Mouse (Mus musculus) liver, postnatal 0 days (tissue): Measurements from ENCODE around the gene Thsd7b. TPM values are rescaled to one million over a fixed set of nuclear protein-coding genes. Genes with fewer than 3 reads are reported as not detected.
A peak's percentile ranks its signal among the peaks of the same experiment; 100 is the strongest.

Experiments
- ATAC-seq: fragments of 200-750 bp; cut with Nextera tagmentation; 2 replicates; pipeline ENCODE4 v1.8.0; 2017; ENCODE audit warnings: mild to moderate bottlenecking, moderate library complexity
- DNase-seq: peaks from one replicate; pipeline ENCODE4 v3.0.0-alpha.2; 2016
- H3K27ac ChIP-seq: fragments of 300-500 bp; sonication (generic); 2 replicates; pipeline ENCODE4 v1.5.1; 2014; ENCODE audit warnings: antibody characterized with exemption, moderate library complexity, mild to moderate bottlenecking, low read depth
- H3K27me3 ChIP-seq: fragments of 300-500 bp; sonication (generic); 2 replicates; pipeline ENCODE4 v1.6.1; 2014; ENCODE audit warnings: low read length, control low read depth, mixed read lengths; ENCODE audit not compliant: insufficient read depth
- H3K36me3 ChIP-seq: fragments of 300-500 bp; sonication (generic); replicated peaks from 2 replicates; pipeline ENCODE4 v1.6.1; 2014; ENCODE audit warnings: mild to moderate bottlenecking, control low read depth, low read length, moderate library complexity, mixed read lengths; ENCODE audit not compliant: insufficient read depth
- H3K4me1 ChIP-seq: fragments of 300-500 bp; sonication (generic); 2 replicates; pipeline ENCODE4 v1.6.1; 2014; ENCODE audit warnings: antibody characterized with exemption, mild to moderate bottlenecking, control low read depth; ENCODE audit not compliant: insufficient read depth
- H3K4me2 ChIP-seq: fragments of 300-500 bp; sonication (generic); 2 replicates; pipeline ENCODE4 v1.6.1; 2014; ENCODE audit warnings: low read depth, mild to moderate bottlenecking, low read length, moderate library complexity, mixed read lengths
- H3K4me3 ChIP-seq: fragments of 300-500 bp; sonication (generic); 2 replicates; pipeline ENCODE4 v1.5.1; 2014; ENCODE audit warnings: low read depth, low read length
- H3K9ac ChIP-seq: fragments of 300-500 bp; sonication (generic); replicated peaks from 2 replicates; pipeline ENCODE4 v1.6.1; 2014; ENCODE audit warnings: mild to moderate bottlenecking, moderate library complexity
- H3K9me3 ChIP-seq: fragments of 300-500 bp; sonication (generic); 2 replicates; pipeline ENCODE4 v1.6.1; 2016; ENCODE audit warnings: mild to moderate bottlenecking, control low read depth, low read length, mixed read lengths
- CTCF ChIP-seq: sonication (generic); IDR thresholded peaks from 2 replicates; pipeline ENCODE4 v1.5.1; 2016; ENCODE audit warnings: antibody characterized with exemption, low read depth
- EP300 ChIP-seq: IDR thresholded peaks from 2 replicates; pipeline ENCODE4 v1.6.1; 2016; ENCODE audit warnings: antibody characterized with exemption, low read depth, mild to moderate bottlenecking
- WGBS: fragments of 180-500 bp; shearing (Covaris S2); extraction: QIAGEN DNeasy Blood & Tissue Kit; methylation state at CpG from one replicate; pipeline ENCODE4 v1.1.7; 2014; ENCODE audit not compliant: insufficient replicate concordance; 5-methylcytosine and 5-hydroxymethylcytosine counted together
- polyA plus RNA-seq: library from polyadenylated mRNA; unstranded; fragments of >200 nt; fragmentation: Nextera tagmentation; extraction: Ambion mirVana; gene quantifications from 2 replicates; pipeline ENCODE4 v1.2.1, GENCODE M21; 2015

The Thsd7b gene
- polyA plus RNA-seq, 1 experiment from 2014 or later, result 0.09 TPM

GRCm38 (mm10) chr1:129658045-129658444 lies 384.9 kb downstream of the Thsd7b start:
- TF ChIP-seq EP300 (no peak), CTCF (no peak)
- Histone ChIP-seq H3K9ac (no peak overlapping the region), H3K4me3 (no peak overlapping the region), H3K36me3 (no peaks in the 10 kb centered on the region), H3K4me1 (no peaks in the 10 kb centered on the region), H3K27me3 (no peaks in the 10 kb centered on the region), H3K27ac (no peak overlapping the region), H3K4me2 (no peak overlapping the region), H3K9me3 (no peaks in the 10 kb centered on the region)
- DNase-seq (no peak), ATAC-seq (no peak)
- 15% methylated on average over 3 of the region's 3 CpGs for WGBS

GRCm38 (mm10) chr1:129675878-129676277 lies 402.8 kb downstream of the Thsd7b start:
- no peak overlapping the region for H3K4me3 ChIP-seq
- ATAC-seq (no peak), DNase-seq (no peak)
- H3K4me2 ChIP-seq, result no peak overlapping the region
- H3K27ac ChIP-seq, result no peak overlapping the region
- TF ChIP-seq EP300 (no peak), CTCF (no peak)
- H3K4me1 ChIP-seq, result no peaks in the 10 kb centered on the region
- no peaks in the 10 kb centered on the region for H3K27me3 ChIP-seq
- no peak overlapping the region for H3K9ac ChIP-seq
- H3K9me3 ChIP-seq, result no peaks in the 10 kb centered on the region
- WGBS, result 72% methylated on average over 1 of the region's 1 CpGs
- no peaks in the 10 kb centered on the region for H3K36me3 ChIP-seq

GRCm38 (mm10) chr1:129678851-129679250 lies 405.7 kb downstream of the Thsd7b start:
- no peaks in the 10 kb centered on the region for H3K27me3 ChIP-seq
- H3K4me1 ChIP-seq, result no peaks in the 10 kb centered on the region
- H3K36me3 ChIP-seq, result no peaks in the 10 kb centered on the region
- no peak overlapping the region for H3K9ac ChIP-seq
- DNase-seq (no peak), ATAC-seq (no peak)
- H3K9me3 ChIP-seq, result no peaks in the 10 kb centered on the region
- WGBS, result 52% methylated on average over 4 of the region's 4 CpGs
- TF ChIP-seq EP300, result no peak
- TF ChIP-seq CTCF, result no peak
- no peak overlapping the region for H3K4me3 ChIP-seq
- H3K27ac ChIP-seq, result no peak overlapping the region
- H3K4me2 ChIP-seq, result no peak overlapping the region

GRCm38 (mm10) chr1:129705701-129706100 lies 432.6 kb downstream of the Thsd7b start:
- WGBS, result 76% methylated on average over 1 of the region's 1 CpGs
- no peak for TF ChIP-seq CTCF
- H3K4me2 ChIP-seq, result no peak overlapping the region

GRCm38 (mm10) chr1:129712706-129713105 lies 439.6 kb downstream of the Thsd7b start:
- Histone ChIP-seq H3K27me3 (no peaks in the 10 kb centered on the region), H3K36me3 (no peaks in the 10 kb centered on the region), H3K4me3 (no peak overlapping the region), H3K9me3 (no peaks in the 10 kb centered on the region), H3K27ac (no peak overlapping the region), H3K9ac (no peak overlapping the region), H3K4me2 (no peak overlapping the region), H3K4me1 (no peaks in the 10 kb centered on the region)
- WGBS, result 81% methylated on average over 3 of the region's 3 CpGs
- DNase-seq (no peak), ATAC-seq (no peak)
- TF ChIP-seq CTCF (no peak), EP300 (no peak)

More at GRCm38 (mm10) chr1:129705701-129706100, 432.6 kb downstream of the Thsd7b start:
- Histone ChIP-seq H3K9me3 (no peaks in the 10 kb centered on the region), H3K36me3 (no peaks in the 10 kb centered on the region), H3K9ac (no peak overlapping the region), H3K4me1 (no peaks in the 10 kb centered on the region), H3K27me3 (no peaks in the 10 kb centered on the region), H3K4me3 (no peak overlapping the region), H3K27ac (no peak overlapping the region)
- ATAC-seq (no peak), DNase-seq (no peak)

GRCm38 (mm10) chr1:129713571-129713970 lies 440.5 kb downstream of the Thsd7b start:
- no peak overlapping the region for H3K4me2 ChIP-seq
- DNase-seq (no peak), ATAC-seq (no peak)
- TF ChIP-seq EP300 (no peak), CTCF (no peak)
- 86% methylated on average over 3 of the region's 3 CpGs for WGBS
- H3K9me3 ChIP-seq, result no peaks in the 10 kb centered on the region
- no peak overlapping the region for H3K27ac ChIP-seq
- H3K4me3 ChIP-seq, result no peak overlapping the region
- H3K27me3 ChIP-seq, result no peaks in the 10 kb centered on the region
- H3K36me3 ChIP-seq, result no peaks in the 10 kb centered on the region
- no peaks in the 10 kb centered on the region for H3K4me1 ChIP-seq
- no peak overlapping the region for H3K9ac ChIP-seq

- Histone ChIP-seq H3K36me3 (no peaks in the 10 kb centered on the region), H3K4me2 (no peak overlapping the region), H3K27me3 (no peaks in the 10 kb centered on the region), H3K27ac (no peak overlapping the region), H3K4me3 (no peak overlapping the region), H3K4me1 (no peaks in the 10 kb centered on the region), H3K9me3 (no peaks in the 10 kb centered on the region), H3K9ac (no peak overlapping the region)
- peak; percentile 18; the same call in 1 of the 2 replicates for TF ChIP-seq CTCF
- no peak for TF ChIP-seq EP300
- DNase-seq (no peak), ATAC-seq (no peak)
Observed at GRCm38 (mm10) chr1:129719592-129719991, 446.5 kb downstream of the Thsd7b start.
